Mouse (Mus musculus) kidney, postnatal 25 days (tissue): Measurements from ENCODE around the gene Pam.
"Not testable (repeated sequence)": the region's sequence is repeated elsewhere in the genome, so short reads cannot be mapped to it uniquely, and the experiment has no call there.

ENCODE experiments used
- DNase-seq, 2 experiments: peaks; one replicate each; pipeline ENCODE4 v3.0.0; 2021; ENCODE audit warnings: mixed read lengths in 2 of 2

The Pam gene

DNA sequence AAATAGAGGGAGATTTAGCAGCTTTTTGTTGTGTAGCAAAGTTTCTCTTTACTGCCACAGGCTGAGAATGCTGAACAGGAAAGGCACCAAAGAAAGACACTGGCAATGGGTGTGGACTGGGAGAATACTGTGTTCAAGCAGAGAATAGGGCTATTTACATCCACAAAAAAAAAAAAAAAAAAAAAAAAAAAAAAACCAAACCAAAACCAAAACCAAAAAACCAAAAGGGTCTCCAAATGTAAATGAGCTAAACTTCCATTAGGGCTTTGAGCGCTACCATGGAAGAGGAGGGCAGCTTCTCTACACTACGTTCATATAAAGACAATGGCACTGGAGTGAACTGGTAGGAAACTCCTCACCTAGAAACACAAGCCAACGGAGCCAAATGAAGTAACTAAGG lies 274.2 kb downstream of the Pam start:
- no peak for DNase-seq

DNA sequence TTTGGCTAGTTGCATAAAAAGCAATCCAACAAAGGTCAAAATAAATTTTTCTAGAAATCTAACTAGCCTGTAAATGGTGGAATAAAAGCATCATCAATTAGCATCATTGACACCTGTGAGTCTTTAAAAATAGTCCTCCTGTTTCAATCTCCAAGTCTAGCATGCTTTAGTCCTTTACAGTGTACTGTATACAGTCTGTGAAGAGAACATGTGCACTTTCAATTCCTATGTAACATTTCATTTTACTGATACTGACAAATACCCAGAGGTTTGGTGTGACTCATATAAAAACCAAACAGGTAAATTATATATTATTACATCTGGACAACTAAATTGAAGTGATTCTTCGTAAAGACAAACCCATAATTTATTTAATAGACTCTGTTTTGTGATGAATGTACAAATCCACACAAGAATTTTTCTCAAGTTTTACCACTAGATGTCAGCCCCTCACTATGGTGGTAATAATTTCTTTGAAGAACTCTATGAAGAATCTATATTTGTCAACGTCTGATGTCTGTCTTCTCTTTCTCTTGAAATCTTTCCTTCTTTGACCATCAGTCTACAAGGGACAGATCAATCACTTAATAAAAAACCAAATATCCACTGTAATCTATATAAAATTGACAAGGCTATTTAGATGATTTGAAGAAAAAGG lies 286.1 kb downstream of the Pam start:
- no peak for DNase-seq

DNA sequence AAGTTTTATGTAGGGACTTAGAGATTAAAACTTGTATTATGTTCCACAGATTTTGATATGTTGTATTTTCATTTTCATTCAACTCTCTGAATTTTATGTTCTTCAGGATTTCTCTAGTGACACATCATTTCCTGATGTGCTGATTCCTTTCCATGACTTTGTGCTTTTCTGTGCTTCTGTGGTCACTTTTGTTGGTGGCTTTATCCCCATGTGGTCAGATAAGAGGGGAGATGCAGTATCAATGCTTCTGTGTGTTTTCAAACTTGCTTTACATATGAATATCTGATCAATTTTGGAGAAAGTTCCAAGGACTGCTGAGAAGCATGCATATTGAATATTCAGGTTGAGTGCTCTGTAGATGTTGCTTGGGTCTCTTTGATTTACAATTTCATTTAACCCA lies 290.9 kb downstream of the Pam start:
- no peak for DNase-seq

DNA sequence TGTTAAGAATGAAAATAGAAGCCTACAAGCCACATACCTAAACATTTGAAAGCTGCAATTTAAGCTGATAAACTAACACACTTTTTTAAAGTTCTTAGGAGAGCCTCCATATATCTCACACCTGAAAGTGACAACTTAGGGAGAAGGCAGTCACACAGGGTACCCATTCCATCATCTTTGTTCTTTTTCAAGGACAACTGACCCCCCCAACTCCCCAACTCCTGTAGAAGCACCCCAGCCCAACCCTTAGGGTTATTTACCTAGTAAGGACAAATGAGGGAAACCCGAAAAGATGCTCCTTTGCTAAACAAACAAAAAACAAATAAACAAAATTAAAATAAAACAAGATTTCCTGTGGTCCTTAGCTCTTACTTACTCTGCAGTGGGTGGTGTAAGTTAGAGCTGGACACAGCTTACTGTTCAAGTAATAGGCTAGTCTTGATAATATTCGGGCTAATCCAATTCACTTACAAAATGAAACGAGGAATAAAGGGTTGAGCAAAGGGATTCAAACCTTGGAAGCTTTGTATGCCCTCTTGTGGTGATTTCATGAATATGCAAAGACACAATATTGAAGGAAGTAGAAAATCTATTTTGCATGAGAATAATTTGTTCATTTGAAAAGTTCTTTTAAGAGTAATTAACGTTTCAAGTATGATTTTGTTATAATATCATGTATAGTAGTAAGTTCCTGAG lies 293.1 kb downstream of the Pam start:
- no peak for DNase-seq

DNA sequence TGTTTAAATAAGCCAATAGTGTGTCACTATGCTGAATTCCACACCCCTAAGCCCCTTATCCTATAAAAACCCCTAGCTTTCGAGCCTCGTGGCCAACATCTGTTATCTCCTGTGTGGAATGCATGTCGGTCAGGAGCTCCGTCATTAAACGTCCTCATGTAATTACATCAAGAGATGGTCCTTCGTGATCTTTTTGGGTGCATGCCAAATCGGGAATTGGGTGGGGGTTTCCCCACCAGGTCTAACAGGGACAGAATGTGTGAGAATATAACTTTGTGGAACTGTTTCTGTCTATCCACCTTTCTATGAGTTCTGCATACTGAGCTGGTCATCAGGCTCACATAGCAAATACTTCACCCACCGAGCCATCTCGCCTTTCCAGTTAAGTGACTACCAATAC lies 299.5 kb downstream of the Pam start:
- DNase-seq: no peak

DNA sequence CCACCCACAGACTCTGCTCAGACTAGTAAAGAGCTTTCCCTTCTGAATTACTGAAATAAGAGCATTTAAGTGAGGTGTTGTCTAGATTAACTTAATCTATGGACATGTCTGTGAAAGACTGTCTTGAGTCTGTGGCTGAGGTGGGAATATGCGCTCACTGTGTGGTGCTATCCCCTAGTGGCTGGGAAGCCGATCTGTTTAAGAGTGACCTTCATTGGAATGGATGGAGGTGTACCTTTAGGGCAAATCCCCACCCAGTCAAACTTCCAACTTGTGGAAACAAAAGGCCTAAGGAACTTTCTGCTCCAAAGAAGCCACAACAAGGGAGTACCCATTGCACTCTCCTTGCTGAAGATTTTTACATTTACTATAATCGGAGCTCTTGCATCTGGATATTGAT lies 301.3 kb downstream of the Pam start:
- DNase-seq: no peak

DNA sequence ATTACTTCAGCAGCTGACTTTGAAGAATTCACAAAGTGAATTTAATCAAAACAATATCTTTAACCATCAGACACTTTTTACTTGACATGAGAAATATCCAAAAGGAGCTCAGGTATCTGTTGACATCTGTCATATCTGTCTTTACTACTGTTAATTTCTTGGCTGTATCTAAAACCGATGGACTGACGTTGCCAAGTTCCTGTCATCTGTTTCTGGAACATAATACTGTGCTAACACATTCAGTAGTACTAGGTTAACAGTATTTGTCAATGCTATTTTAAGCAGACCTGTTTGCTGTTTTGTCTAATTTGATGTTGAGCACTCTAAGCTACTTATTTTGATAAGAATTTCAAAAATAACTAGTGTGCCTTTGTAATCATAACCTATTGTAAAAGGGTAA lies 307.0 kb downstream of the Pam start:
- DNase-seq: no peak

DNA sequence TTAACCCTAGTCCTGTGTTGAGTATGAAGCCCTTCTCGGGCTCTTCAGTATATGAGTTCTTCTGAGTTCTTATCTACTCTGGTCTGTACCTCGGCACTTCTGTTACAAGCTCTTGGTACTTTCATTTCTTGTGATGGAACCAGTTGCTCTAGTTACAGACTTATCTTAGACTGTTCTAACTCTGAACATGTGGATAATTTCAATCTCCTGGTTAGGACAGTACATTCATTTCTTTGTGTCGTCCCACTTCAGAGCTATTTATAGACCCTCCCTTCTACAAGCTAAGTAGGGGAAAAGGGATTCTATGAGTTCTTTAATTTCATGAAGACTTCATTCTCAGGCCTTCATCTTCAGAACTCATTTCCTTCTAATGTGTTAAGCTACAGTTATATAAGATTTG lies 307.8 kb downstream of the Pam start:
- no peak for DNase-seq

DNA sequence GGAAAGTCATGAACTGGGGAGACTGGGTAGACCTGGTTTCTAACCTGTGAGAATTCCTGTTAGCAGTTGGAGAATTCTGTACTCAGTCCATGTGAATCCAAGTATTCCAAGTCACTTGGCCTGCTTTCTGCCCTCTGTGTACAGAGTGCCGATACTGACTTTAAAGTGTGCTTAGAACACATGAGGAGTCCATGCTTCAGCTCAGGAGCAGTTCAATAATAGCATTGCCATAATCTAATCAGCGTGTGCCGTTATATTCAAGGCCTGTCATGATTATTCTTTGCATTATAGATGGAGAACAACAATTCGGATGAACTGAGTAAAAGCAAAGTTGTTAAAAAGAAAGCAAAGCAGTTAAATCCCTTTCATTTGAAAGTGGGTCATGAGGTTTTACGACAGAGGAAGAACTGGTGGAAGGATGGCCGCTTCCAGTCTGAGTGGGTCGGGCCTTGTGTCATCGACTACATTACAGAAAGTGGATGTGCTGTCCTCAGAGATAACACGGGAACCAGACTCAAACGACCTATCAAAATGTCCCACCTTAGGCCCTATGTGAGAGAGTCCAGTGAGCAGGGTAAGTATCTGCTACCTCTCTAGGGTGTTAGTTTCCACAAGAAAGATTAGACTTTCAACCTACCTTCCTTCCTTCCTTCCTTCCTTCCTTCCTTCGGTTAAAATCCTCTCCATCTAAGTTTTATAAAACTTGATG lies 309.6 kb downstream of the Pam start:
- no peak for DNase-seq

DNA sequence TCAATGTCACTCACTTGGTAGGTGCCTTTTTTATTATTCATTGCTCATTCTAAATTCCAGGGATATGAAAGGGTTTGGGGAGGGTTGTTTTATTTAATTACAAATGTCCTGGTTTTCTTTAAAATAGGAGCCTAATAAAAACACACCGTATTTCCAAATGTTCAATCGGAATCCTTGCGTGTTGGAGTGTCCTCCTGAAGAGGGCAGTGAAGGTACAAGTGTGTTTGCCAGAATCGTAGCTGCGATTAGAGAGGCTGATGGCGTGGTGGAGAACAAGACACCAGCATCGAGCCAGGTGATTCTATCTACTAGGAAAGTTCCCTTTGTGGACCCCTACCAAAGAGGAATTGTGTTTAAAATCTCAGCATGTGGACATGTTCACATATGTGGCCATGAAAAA lies 310.5 kb downstream of the Pam start:
- DNase-seq: no peak

DNA sequence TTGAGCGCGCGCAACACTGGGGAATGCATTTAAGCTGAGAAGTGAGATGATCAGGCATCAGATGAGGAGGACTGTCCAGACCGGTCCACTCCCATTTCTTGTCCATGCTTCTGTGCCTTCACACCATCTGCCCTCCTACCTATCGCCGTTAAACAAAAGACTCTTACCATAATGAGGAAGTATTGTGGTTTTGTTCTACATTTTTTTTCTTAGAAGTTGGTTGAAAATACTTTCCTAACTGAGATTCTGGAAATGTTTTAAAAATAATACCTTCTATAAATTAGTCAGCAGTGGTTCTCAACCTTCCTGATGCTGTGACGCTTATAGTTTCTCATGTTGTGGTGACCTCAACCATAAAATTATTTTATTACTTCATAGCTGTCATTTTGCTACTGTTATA lies 313.8 kb downstream of the Pam start:
- DNase-seq: no peak

DNA sequence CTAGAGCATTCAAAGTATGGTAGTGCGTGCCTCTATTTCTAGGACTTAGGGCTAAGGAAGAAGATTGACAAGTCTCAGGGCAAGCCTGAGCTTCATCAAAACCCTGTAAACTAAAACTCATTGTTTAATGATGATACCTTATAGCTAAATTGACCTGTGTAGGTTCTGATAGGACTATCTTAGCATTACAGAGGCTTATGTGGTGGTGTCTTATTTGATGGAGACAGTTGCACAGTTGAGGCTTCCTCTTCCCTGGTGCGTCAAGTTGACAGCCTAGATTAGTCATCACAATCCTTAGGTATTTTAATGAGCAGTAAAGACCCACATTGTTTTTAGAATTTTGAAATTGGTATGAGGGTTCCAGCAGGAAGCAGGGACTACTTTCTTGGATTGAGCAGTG lies 321.5 kb downstream of the Pam start:
- DNase-seq: no peak

DNA sequence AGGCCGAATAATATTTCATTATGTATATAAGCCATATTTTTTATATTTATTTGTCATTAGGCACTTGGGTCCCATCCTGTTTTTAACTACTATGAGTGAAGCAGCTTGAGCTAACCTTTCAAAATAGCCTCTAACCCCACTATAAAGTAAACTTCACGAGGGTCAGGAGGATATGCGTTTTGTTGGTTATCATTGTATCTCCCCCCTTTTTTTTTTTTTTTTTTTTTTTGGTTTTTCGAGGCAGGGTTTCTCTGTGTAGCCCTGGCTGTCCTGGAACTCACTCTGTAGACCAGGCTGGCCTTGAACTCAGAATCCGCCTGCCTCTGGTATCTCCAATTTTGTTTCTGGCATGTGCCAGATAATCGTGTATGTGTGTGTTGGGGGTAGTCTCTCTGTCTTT lies 322.1 kb downstream of the Pam start:
- no peak for DNase-seq

DNA sequence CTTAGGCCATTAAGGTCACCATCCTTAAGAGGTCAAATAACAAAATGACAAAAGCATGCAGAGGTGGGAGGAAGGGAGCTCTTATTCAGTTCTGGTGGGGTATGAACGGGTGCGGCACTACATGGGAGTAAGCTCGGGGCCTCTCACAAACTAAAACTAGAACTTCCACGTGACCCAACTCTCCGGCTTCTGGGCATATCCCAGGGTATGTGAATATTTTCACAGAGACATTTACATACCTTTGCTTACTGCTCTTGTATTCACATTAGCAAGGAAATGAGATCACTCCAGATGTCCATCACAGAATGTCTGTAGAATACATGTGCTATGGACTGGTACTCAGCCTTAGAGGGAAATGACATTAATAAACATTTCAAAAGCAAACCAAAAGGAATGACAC lies 323.7 kb downstream of the Pam start:
- no peak for DNase-seq

DNA sequence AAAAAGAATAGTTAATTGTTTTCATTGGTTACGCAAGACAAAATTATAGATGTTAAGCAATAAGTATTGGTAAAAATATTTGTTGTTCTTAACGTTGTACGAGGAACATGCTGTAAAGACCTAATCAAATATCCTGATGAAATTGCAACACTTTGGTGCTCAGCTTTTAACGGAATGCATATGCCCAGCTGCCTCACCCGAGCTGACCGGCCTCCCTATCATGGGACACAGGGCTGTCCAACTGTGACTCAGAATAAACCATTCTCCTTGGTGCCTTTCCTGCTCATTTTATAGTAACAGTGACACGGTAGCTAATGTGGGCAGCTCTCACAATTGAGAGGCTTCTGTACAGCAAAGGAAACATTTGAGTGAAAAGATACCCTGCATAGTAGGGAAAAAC lies 324.3 kb downstream of the Pam start:
- no peak for DNase-seq

DNA sequence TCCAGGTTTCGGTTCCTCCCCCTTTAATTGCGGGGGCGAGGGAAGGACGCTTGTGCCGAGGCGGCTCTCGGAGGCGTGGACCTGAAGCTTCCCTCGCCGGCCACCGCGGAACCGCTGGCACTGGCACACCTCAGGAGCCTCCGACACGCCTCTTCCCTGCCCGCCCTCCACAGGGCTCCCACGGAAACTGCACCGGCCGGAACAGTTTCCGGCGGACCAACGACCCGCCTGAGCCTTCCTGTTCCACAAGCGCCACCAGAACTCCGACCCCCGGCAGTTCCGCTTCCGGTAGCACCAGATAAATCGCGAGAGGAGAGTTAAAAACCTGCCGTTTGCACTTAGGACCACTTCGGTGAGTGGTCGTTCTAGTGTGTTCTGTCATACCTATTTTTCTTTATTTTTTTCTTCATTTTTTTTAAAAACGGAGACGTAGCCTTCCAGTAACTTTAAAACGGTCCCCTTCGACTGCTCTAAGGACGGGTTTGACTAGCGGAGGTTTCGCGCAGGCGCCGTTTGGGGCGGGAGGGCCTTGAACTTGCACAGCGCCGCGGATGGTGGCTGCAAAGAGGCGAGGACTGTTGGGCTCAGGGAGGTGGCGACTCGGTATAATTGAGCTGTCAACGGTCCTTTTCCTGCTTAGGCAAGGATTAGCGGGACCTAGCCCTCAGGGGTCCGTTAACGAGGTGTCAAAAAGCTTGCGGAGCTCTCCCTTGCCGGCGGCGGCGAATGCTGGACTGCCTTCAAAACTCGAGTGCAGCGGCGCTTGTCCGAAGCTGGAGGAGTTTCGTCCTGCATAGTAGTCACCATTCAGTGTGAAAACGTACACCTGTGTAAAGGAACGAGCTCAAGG lies 325.3 kb downstream of the Pam start, which contains the start of the genes Gin1 and Ppip5k2:
Gin1 (plus strand) TSS at position 269 of the 850 bp plus-strand sequence.
Ppip5k2 (minus strand) TSS at position 508 of the 850 bp plus-strand sequence.
- DNase-seq: peak; percentile 95 to 97

DNA sequence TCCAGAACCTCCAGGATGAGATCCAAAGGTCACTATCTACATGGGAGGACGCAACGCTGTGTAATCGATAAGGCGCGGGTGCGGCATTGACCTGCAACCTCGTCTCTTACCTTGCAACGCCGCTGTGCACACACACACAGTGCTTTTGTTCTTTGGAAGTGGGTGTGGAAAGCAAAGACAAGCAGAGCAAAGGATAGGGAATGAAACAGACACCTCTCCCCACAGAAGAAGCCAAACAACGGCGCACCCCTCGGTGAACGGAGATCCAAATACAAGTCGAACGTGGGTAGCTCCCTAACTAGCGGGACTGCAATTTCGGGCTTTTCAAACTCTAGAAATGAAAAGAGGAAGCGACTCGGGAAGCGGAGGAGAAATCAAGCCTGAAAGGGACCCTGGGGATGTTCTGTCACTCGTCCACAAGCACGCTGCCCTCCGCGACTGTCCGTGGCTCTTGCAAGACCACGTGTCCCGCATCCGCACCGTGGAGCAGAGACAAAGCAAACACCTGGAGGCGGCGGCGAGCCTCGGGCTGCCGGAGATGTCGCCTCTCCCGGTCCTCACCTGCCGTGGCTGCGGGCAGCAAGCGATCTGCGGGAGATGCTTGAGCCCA lies 326.0 kb downstream of the Pam start:
- DNase-seq: peak; percentile 6 to 33

DNA sequence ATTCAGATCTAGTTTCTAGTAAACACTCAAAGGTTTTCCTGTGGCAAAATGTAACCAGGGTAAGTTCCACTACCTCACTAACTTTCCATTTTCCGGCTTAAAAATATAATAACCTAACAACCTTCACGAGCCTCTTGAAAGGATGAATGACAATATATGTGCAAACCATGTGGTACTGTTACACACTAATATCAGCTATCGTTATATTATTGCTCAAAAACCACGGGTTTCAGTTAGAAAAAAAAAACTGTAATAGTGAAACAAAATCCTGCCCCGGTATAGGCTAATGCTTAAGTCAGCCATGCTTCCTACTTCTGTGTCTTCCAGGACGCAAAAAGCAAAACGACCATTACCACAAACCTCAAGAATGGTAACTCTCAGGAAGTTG lies 326.5 kb downstream of the Pam start:
- DNase-seq: no peak

DNA sequence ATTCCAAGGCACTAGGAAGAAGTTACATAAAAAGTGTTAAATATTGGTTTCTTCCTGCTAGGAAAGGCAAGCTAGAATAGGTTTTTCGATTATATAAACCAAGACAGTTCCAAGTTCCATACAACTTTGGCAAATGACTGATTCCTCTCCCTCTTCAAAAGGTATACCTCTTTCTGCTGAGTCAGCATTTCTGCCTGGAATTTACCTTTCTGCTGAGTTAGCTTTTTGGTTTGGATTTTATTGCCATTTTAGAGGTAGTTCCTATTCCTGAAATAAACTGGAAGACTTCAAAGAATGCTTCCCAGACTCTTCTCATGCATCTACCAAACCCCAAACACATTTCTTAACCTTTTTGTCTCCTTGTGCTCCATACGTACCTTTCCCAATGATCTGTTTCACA lies 327.4 kb downstream of the Pam start:
- no peak for DNase-seq

DNA sequence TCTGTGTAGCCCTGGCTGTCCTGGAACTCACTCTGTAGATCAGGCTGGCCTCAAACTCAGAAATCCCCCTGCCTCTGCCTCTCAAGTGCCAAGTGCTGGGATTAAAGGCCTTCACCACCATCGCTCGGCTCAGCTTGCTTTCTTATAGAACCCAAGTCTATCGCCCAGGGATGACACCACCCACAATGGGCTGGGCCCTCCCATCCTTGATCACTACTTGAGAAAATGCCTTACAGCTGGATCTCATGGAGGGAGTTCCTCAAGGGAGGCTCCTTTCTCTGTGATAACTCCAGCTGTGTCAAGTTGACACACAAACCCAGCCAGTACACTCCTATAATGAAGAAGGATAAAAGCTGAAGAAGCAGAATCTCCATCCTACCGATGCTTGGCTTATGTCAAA lies 329.7 kb downstream of the Pam start:
- DNase-seq: not testable (repeated sequence)

DNA sequence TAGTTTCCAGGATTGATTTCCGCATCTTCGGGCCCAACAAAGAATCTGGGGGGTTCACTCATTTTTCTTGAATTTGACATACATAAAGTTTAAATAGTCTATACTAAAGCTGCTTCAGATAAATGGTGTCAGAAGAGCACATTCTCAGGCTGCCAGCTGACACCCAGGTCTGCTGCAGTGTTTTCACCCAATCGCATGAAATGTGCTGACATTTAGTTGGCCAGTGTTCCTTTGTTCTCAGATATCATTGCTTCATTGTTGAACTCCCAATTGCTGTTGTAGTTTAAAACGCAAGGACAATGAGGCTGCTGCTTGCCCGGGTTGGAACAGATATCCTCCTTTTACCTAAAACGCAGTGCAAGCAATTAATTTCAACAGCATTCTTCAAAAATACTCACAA lies 334.0 kb downstream of the Pam start:
- no peak for DNase-seq

DNA sequence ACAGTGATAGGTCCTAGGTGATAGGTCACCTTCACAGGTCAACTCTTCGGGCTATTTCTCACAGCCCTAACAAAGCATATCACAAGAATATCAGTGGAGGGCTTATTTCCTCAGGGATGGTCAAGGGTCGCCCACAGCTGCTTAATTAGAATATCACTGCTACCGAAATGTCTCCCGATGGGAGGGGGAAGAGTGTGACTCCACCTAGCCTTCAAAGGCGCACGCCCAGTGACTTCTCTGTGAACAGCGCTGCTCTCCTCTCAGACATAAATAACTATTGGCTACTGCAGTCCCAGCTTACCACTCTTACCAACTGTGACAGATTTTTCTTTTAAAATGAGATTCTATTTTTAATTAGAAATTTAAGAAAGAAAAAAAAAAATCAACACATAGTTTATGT lies 334.8 kb downstream of the Pam start:
- DNase-seq: no peak

DNA sequence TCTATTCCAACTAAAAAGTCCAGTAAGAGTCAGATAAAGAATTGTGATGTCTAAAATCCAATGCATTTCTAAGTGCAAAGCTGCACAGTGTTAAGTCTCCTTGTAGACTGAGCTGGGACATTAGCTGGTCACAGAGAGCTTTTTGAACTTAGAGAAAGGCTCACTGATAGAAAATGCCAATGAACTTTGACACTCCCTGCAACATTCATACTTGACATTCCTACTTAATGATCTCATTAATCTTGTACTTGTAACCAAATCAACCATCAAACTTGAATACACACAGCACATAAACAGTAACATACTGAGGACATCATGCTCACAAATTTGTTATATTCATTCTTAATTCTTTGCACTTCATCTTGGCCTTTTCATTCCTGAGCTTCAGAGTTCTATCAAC lies 335.6 kb downstream of the Pam start:
- no peak for DNase-seq
